Mouse (Mus musculus) ES-CJ7 (cell line): ENCODE measurements around the gene Nrarp.

Experiments
- DNase-seq: peaks from one replicate; pipeline ENCODE4 v3.0.0; 2011; ENCODE audit warnings: low read depth, low spot score

Gene Nrarp

GRCm38 (mm10) chr2:25195211-25196156, 14.9 kb downstream of the Nrarp start:
- peak; percentile 51 for DNase-seq

GRCm38 (mm10) chr2:25196172-25196954, 15.8 kb downstream of the Nrarp start, which contains the start of gene Tor4a:
Gene Tor4a, minus strand, starts transcription at chr2:25196886.
- peak; percentile 85 for DNase-seq

DNA sequence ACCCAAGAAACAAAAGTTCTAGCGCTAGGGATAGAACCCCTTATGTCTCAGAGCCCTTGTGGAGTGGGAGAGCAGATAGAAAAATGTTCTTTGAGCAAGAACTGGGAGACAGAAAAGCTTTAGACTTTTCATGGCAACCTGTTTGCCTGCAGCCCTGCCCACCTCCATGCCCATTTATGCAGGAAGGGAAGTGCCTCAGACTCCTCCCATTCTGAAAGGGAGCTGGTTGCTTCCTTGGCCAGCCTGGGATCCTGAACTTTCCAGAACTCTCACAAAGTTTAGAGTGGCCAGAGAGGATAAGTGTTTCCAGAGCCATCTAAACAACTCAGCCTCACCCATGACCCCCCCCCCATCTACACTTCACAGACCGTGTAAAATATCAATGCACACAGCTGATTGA, 16.6 kb downstream of the Nrarp start:
- DNase-seq, result no peak

DNA sequence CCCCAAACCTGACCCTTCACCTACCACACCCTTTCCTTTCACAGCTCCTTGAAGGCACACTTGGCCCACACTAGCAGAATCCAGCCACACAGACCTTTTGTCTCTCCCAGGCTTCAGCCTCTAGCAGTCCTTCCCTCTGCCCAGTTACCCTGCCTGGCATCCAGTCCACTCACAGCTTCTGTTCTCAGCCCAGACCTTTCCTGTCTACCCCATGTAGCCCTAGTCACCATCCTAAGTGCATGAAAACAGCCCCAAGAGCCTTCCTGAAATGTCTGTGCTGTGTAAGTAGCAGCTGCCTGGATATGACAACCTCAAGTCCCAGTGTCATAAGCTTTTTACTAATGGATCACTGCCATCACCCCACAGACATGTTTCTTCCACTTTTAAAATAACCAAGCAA, 17.4 kb downstream of the Nrarp start:
- DNase-seq, result no peak

DNA sequence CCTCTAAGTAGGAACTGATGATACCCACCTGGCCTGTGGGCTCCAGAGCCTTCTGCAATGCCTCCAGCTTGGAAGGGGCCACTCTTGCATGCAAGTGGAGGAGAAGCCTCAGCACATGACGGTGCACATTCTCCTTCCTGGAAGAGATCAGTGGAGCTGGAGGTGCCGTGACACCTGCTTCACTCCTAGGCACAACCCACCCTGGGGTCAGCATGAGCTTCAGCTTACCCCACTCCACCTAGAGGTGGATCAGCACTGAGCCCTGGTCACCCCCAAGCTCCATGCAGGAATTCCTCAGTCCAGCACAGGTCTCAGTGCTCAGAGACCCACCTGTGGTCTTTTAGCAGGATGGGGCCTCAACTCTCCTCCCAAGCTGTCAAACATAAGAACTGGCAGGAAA, 20.1 kb downstream of the Nrarp start:
- DNase-seq, result no peak

DNA sequence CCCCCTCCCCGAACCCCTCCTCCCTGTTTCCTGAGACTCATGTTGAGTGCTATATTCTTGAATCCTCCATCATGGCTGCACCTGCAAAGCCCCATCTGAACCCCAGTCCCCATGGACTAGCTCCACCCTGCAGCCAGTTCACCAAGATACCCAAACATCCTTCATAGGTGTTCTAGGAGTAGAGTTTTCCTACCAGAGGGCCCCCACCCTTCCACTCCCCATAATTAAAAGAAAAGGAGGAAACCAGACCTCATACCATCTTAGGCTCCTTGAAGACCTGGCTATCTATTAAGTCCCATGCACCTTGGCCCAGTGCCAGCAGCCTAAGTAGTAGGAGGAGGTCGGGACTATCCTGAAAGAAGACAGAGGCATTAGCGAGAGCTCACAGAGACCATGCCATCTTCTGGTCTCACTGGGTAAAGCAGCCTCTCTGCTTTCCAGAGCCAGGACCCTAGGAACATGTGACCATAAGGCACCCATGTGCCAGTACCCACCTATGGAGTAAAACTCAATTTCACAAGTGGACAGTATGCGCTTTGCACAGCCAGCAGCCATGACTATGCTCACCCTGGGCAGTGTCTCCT, 23.2 kb downstream of the Nrarp start:
- peak; percentile 68 for DNase-seq

- DNase-seq, result no peak
These were observed 27.0 kb downstream of the Nrarp start for GRCm38 (mm10) chr2:25207593-25207992.

- no peak for DNase-seq
These were observed 30.1 kb downstream of the Nrarp start for GRCm38 (mm10) chr2:25210686-25211085.

- DNase-seq, result peak; percentile 95
These were observed 30.6 kb downstream of the Nrarp start, which contains the start of gene Nelfb for GRCm38 (mm10) chr2:25211121-25211670. Gene Nelfb, minus strand, starts transcription at chr2:25211489.

DNA sequence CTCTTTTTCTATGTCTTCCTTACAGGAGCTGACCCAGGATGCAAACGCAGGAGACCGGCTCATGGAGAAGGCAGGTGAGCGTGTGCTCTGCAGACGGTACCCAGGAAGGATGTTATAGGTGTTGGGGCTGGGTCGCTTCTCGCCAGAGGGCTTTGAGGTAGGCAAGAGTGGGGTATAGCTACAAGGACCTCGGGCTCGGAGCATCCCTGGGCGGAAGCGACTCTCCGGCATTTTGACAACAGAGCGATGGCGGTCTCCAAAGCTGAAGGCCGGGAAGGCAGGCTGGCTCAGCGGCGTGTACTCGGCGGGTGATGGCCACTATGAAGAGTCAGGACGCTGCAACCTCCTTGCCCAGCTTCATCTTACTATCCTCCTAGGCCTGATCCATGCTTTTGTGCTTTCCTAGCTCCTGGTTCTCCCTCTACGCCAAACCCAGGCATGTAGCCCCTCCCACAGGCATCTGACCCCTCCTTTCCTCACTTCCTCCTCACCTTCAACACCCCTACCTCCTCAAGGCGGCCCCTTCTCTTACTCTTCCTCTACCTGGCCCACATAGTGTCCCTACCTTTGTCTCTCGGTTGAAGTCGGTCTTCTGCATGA, 32.8 kb downstream of the Nrarp start:
- DNase-seq, result no peak

- DNase-seq, result no peak
These were observed 33.9 kb downstream of the Nrarp start, which contains the start of gene Stpg3 for GRCm38 (mm10) chr2:25214444-25214843. Gene Stpg3, minus strand, starts transcription at chr2:25214637.

DNA sequence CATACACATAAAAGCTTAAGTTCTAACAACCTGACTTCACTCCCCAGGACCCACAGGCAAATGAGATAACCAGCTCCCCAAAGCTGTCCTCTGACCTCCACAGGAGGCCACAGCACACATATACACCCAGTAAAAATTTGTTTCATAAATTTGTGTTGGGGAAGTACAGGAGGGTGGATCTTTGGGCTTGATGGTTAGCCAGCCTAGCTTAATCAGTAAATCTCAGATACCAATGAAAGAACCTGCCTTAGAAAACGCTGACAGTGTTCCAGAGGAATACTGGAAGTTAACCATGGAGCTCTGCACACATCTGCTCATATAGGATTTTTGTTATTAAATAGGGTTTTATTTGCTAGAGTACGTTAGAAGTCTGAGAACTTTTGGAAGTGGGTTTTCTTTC, 37.1 kb downstream of the Nrarp start:
- no peak for DNase-seq

- no peak for DNase-seq
These were observed 37.9 kb downstream of the Nrarp start, which contains the start of gene Fam166a for GRCm38 (mm10) chr2:25218445-25218844. Gene Fam166a, plus strand, starts transcription at chr2:25218745.

DNA sequence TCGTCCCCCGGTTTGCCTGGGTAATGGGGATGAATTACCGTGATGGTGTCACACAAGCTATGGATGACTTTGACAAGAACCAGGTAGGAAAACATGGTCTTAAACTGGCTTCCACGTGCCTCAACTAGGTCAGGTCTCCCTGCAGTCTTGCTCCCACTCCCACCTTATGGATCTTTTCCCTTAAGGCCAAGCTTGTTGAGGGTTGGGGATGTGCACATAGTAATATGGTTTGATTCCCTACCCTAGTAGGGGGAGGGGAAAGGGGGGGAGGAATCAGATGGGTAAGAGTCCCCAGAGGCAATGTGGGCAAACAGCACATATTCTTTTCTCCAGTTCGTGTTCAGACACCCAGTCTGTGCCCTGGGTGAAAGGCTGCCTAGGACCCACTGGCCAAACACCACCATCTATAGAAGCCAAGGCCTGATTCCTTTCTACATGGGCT, 40.8 kb downstream of the Nrarp start:
- peak; percentile 33 for DNase-seq

GRCm38 (mm10) chr2:25223681-25224491, 43.3 kb downstream of the Nrarp start:
- peak; percentile 85 for DNase-seq

DNA sequence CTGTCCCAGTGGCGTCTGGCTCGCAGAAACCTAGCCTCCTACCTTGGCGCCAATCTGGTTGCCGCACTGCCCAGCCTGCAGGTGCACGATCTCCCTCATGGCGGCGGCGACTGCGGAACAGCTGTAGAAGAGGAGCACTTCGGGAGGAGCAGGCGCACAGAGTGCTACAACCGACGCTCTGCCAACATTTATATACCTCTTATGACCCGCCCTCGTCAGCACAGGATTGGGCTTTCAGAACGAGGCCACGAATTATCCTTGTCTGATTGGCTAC, 43.9 kb downstream of the Nrarp start, which contains the start of gene Tubb4b:
Gene Tubb4b, minus strand, starts transcription at position 211 of the 274 bp plus-strand sequence.
- no peak for DNase-seq

DNA sequence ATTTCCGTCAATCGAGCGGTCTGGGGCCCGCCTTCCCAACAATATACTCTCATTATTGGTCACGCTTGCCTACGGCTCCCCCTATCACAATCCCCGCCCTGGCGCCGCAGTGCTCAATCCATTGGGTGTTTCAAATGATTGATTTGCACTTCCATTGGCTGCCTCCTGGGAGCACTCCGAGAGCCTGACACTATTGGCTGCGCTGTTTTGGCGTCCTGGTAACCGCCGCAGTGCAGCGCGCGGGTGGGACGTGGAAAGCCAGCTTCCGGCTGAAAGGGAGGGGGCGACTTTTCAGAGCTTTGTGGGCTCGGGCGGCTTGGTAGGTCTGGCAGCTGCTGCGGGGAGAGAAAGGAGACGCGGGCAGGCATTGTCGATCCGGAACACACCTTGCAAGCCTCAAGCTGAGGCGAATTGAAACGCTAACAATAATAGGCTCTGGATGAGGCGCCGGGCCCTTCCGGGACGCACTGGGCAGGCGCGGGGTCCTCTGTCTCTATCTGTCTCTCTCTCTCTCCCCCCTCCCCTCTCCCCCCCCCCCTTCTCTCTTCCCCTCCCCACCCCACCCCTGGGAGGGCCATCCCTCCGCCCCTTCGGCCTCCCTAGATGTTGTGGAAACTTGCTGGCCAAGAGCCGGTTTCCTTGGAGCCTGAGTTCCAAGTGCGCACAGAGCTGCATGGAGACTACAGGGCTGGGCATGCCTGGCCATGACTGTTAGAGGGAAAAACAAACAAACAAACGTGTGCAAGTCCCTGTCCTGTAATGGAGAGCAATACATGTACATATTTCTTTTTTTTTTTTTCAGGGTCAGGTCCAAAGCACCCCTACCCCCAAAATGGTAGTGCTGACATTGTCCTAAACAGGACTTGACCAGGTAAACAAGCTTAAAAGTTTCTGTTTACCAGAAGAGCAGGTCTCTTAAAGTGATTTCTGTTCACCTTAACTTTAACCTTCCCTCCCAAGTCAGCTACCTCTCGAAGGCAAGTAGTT, 44.5 kb downstream of the Nrarp start:
- DNase-seq, result peak; percentile 100

DNA sequence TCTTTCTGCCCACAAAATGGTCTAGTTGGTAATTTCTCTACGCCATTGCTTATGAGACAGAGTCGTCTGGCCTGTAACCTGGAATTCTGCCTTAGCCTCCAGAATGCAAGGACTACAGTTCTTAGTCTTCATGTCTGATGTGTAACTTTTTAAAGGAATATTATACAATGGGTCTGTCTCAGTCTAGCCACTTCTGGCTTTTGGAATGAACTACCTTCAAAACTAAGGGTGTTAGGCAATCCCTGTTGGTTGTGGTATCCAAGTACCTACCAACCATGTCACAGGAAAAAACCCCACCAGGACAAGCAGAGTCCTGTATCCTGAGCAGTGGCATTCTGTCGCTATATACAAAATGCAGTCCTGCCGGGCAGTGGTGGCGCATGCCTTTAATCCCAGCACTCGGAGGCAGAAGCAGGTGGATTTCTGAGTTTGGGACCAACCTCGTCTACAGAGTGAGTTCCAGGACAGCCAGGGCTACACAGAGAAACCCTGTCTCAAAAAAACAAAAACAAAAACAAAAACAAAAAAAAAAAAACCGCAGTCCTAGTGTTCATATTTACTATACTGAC, 45.3 kb downstream of the Nrarp start:
- DNase-seq, result no peak

GRCm38 (mm10) chr2:25226864-25227263, 46.3 kb downstream of the Nrarp start:
- no peak for DNase-seq
